Mouse (Mus musculus): ENCODE data around the gene Sos1.

GRCm38 (mm10) chr17:80518811-80519210, 38.6 kb upstream of the Sos1 start:
- TF ChIP-seq GATA1 (IDR thresholded peaks at IDR 0.05; ENCODE audit: borderline replicate concordance, low read length): no peak
- no peak for TF ChIP-seq FLI1 (IDR thresholded peaks at IDR 0.05; ENCODE audit: low read length)

All from megakaryocyte, embryonic 14.5 days (primary cell).